Mouse (Mus musculus) Patski (cell line): ENCODE measurements around the gene Tbx3. TPM values are rescaled to one million over a fixed set of nuclear protein-coding genes. Genes with fewer than 3 reads are reported as not detected.

Experiments used
- ATAC-seq: fragments of 100-300 bp; one replicate; pipeline ENCODE4 v1.8.0; 2021
- CTCF ChIA-PET: fragments of 350-600 bp; sonication (Branson Sonifier 250); formaldehyde crosslinking; loops from one replicate; lab custom pipeline; 2022; ENCODE audit warnings: inconsistent platforms; lab: Charles Lee
- POLR2A ChIA-PET: fragments of 350-600 bp; sonication (Branson Sonifier 250); formaldehyde crosslinking; loops from one replicate; lab custom pipeline; 2022; ENCODE audit warnings: antibody characterized with exemption, inconsistent platforms; lab: Charles Lee
- DNase-seq: peaks from one replicate; pipeline ENCODE4 v3.0.0-alpha.2; 2011; ENCODE audit warnings: low read depth, low spot score
- H3K27me3 ChIP-seq: fragments of 371-371 bp; one replicate; pipeline ENCODE4 v1.5.1; 2021
- CTCF ChIP-seq: fragments of 100-300 bp; IDR thresholded peaks from one replicate; pipeline ENCODE4 v1.5.1; 2021
- in situ Hi-C: fragments of 300-500 bp; cut with MboI; formaldehyde crosslinking; loops from 3 replicates; pipeline ENCODE4 v1.11.1; 2018; ENCODE audit warnings: low pct_unique_long_range_greater_than_20kb, mixed read lengths
- polyA plus RNA-seq: library from polyadenylated mRNA; unstranded; gene quantifications from one replicate; pipeline ENCODE4 v1.2.3, GENCODE M21; 2021

Tbx3 gene
- not detected for polyA plus RNA-seq

GRCm38 (mm10) chr5:119670566-119671108 is at the start of gene Tbx3:
Gene Tbx3, plus strand, starts transcription at chr5:119670669.
- POLR2A ChIA-PET, result no interaction called here
- TF ChIP-seq CTCF, result no peak
- ATAC-seq (no peak), DNase-seq (no peak)
- CTCF ChIA-PET, result no interaction called here
- in situ Hi-C loops, result no loop called here
- H3K27me3 ChIP-seq, result peaks cover 86% of the 10 kb centered on the region

- no peak for TF ChIP-seq CTCF
- no peak for ATAC-seq
- CTCF ChIA-PET, result no interaction called here
- H3K27me3 ChIP-seq, result peaks cover 8% of the 10 kb centered on the region
- no peak for DNase-seq
- POLR2A ChIA-PET, result no interaction called here
- in situ Hi-C loops, result no loop called here
Observed at GRCm38 (mm10) chr5:119622076-119622475, 48.4 kb upstream of the Tbx3 start.

GRCm38 (mm10) chr5:119624554-119624953 is 45.9 kb upstream of the Tbx3 start:
- DNase-seq (no peak), ATAC-seq (no peak)
- CTCF ChIA-PET, result no interaction called here
- TF ChIP-seq CTCF, result no peak
- peaks cover 11% of the 10 kb centered on the region for H3K27me3 ChIP-seq
- in situ Hi-C loops, result no loop called here
- POLR2A ChIA-PET, result no interaction called here

- in situ Hi-C loops, result no loop called here
- POLR2A ChIA-PET, result interaction anchor here (0.6 kb wide), 1 partner anchor 820 kb away, joined by 4 read pairs; no protein-coding TSS in a partner anchor
- TF ChIP-seq CTCF, result no peak
- peaks cover 15% of the 10 kb centered on the region for H3K27me3 ChIP-seq
- no peak for DNase-seq
- CTCF ChIA-PET, result no interaction called here
- no peak for ATAC-seq
Observed at GRCm38 (mm10) chr5:119625603-119626002, 44.9 kb upstream of the Tbx3 start.

DNA sequence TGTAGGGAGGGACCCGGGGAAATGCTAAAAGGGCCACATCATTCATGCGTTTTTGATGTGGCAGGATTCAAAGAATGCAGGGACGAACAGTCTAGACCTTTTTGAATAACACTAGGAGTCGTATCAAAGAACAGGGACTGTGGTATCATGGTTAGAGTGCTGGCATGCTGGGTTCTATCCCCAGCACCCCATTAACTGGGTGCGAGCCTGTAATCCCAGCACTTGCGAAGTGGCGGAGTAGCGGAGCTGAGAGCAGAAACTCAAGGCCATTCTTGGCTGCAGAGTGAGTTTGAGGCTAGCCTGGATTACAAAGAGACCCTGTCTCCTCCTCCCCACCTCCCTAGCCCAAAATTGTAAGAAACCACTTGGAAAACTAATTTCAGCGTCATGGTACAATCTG is 44.3 kb upstream of the Tbx3 start:
- ChIA-PET POLR2A (interaction anchor here (0.6 kb wide), 1 partner anchor 821 kb away, joined by 4 read pairs; no protein-coding TSS in a partner anchor), CTCF (interaction anchor here (1.3 kb wide), 1 partner anchor 16 kb away, joined by 3 read pairs; no protein-coding TSS in a partner anchor)
- in situ Hi-C loops, result no loop called here
- DNase-seq (no peak), ATAC-seq (no peak)
- H3K27me3 ChIP-seq, result peaks cover 15% of the 10 kb centered on the region
- no peak for TF ChIP-seq CTCF

GRCm38 (mm10) chr5:119626662-119627061 is 43.8 kb upstream of the Tbx3 start:
- ATAC-seq (no peak), DNase-seq (no peak)
- in situ Hi-C loops, result no loop called here
- H3K27me3 ChIP-seq, result peaks cover 15% of the 10 kb centered on the region
- POLR2A ChIA-PET, result no interaction called here
- TF ChIP-seq CTCF, result no peak
- CTCF ChIA-PET, result interaction anchor here (1.3 kb wide), 1 partner anchor 15 kb away, joined by 3 read pairs; no protein-coding TSS in a partner anchor

DNA sequence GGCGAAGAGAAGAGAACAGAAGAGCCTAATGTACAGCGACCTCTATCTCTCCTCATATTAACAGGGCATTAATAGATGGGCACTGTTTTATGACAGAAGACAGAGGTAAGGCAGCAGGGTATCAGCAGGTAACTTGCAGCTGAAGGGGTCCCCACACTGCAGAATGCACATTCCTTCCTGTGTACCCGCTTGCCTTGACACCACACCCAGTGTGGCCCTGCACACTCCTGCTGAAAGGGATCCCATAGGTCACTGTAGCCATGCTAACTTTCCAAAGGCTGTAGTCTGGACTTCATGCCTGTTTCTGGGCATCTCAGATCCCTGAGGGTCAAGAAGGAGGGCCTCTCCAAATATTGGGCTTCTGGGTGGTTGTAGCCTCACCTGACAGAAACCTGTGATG is 42.4 kb upstream of the Tbx3 start:
- H3K27me3 ChIP-seq, result peaks cover 15% of the 10 kb centered on the region
- ChIA-PET POLR2A (interaction anchor here (0.6 kb wide), 1 partner anchor 728 kb away, joined by 4 read pairs; no protein-coding TSS in a partner anchor), CTCF (no interaction called here)
- no peak for DNase-seq
- ATAC-seq, result no peak
- no peak for TF ChIP-seq CTCF
- in situ Hi-C loops, result no loop called here

DNA sequence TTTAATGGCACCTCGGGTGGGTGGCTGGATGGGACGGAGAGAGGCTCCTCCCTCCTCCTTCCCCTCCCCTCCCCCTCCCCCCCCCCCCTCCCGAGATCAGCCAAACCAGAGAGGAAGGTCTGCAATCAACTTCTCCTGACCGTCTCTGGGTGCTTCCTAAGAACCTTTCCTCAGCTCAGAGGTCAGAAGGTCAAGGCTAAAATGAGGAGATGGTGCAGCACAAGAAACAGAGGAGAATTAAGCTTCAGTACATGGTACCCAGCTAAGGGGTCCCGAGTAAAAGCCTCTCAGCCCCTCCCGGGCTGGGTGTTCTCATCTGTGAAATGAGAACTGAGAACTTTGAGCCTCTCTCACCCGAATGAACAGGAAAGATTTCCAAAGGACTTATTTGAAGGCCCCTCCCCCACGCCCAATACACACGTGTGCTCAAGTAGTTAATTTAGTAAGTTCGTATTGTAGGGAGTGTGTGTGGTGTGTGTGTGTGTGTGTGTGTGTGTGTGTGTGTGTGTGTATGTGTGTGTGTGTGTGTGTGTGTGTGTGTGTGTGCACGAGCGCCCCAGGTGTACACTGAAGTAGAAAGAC is 41.6 kb upstream of the Tbx3 start:
- ChIA-PET POLR2A (no interaction called here), CTCF (no interaction called here)
- no peak for TF ChIP-seq CTCF
- ATAC-seq (no peak), DNase-seq (no peak)
- in situ Hi-C loops, result no loop called here
- peaks cover 15% of the 10 kb centered on the region for H3K27me3 ChIP-seq

DNA sequence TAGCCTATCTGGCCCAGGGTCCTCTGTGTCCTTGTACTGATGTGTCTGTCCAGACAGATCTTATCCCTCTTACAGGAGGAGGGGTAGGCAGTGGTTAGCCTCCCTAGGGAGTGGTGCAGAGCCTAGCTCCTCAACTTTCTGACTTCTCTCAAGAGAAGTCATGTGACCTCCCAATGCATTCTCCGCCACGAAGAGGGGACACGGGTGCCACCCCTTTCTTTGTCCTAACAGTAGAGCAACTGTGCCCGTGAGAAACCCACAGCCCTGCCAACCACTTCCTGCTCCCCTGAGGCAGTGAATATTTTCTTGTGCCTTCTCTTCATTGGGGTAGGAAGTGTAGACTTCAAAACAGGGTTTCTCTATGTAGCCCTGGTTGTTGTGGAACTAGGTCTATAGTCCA is 36.9 kb upstream of the Tbx3 start:
- ATAC-seq, result no peak
- CTCF ChIA-PET, result no interaction called here

GRCm38 (mm10) chr5:119634861-119635260 is 35.6 kb upstream of the Tbx3 start:
- in situ Hi-C loops, result no loop called here
- no peak for DNase-seq
- TF ChIP-seq CTCF, result no peak
- ATAC-seq, result no peak
- peaks cover 4% of the 10 kb centered on the region for H3K27me3 ChIP-seq
- ChIA-PET CTCF (no interaction called here), POLR2A (no interaction called here)

More for the DNA sequence above, 36.9 kb upstream of the Tbx3 start:
- peaks cover 7% of the 10 kb centered on the region for H3K27me3 ChIP-seq
- TF ChIP-seq CTCF, result no peak
- in situ Hi-C loops, result no loop called here
- POLR2A ChIA-PET, result no interaction called here
- no peak for DNase-seq

DNA sequence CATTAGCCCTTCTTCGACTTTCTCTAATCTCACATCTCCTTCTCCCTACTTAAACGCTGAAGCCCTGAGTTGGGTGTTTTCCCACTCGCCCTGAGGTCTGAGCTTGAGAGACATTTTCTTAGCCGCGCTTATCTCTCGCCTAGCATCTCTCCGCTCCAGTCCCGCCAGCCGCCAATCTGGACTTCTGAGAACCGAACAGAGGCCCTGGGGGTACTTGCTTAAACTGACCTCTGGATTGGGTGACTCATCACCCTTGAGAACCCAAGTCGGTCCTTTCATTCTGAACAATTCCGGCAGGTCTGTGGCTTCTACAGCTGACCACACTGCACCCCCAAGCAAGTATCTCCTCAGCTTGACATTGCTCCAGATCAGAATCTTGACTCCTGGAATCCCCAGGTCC is 32.2 kb upstream of the Tbx3 start:
- POLR2A ChIA-PET, result no interaction called here
- TF ChIP-seq CTCF, result no peak
- no peak for ATAC-seq
- peaks cover 7% of the 10 kb centered on the region for H3K27me3 ChIP-seq
- CTCF ChIA-PET, result no interaction called here
- no peak for DNase-seq
- in situ Hi-C loops, result no loop called here
